Mouse (Mus musculus): ENCODE measurements around the gene Gm47791.

DNA sequence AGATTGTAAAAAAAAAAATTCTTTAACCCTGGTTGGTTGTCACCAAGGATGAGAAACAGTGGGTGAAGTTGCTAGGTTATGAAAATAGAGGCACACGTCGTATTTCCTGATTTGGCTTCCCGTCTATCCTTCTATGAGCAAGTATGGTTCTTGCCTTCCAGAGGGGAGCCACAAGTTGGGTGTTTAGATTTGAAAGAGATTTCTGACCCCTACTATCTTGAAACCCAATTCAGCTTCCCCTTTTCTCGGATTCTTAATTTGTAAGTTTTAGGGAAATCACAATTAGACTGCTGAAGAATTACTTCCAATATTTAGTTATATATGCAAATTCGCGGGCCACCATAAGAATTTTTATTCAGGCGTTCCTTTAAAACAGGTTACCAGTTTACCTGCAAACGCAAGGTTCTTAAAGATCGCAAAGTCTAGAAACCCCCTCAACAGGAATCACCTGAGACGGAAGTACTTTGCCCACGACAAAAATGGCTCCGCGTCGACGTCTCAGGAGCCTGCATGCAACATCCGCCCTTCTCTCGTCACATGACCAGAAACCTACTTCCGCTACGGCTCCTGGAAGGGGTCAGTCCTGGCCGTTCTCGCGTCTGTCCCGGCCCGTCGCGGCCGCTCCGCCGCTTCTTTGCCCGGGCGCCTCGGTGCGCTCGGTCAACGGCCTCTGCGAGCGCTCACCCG lies 46.6 kb downstream of the Gm47791 start, which contains the start of gene Mff:
- TF ChIP-seq FLI1 (IDR thresholded peaks at IDR 0.05; ENCODE audit: low read length): no peak; the same call in 1 of the 2 replicates
- no peak for TF ChIP-seq GATA1 (IDR thresholded peaks at IDR 0.05; ENCODE audit: borderline replicate concordance, low read length)
